Mouse (Mus musculus) liver, postnatal 0 days (tissue): ENCODE measurements around the gene Rad51b.

Experiments
- CTCF ChIP-seq: sonication (generic); IDR thresholded peaks from 2 replicates; pipeline ENCODE4 v1.5.1; 2016; ENCODE audit warnings: antibody characterized with exemption, low read depth
- EP300 ChIP-seq: IDR thresholded peaks from 2 replicates; pipeline ENCODE4 v1.6.1; 2016; ENCODE audit warnings: antibody characterized with exemption, low read depth, mild to moderate bottlenecking

- TF ChIP-seq CTCF (no peak), EP300 (no peak)
These were observed 479.7 kb downstream of the Rad51b start for GRCm38 (mm10) chr12:79776828-79777227.
